ENCODE assay signal across 26 mouse cellular contexts in the genomic region with DNA sequence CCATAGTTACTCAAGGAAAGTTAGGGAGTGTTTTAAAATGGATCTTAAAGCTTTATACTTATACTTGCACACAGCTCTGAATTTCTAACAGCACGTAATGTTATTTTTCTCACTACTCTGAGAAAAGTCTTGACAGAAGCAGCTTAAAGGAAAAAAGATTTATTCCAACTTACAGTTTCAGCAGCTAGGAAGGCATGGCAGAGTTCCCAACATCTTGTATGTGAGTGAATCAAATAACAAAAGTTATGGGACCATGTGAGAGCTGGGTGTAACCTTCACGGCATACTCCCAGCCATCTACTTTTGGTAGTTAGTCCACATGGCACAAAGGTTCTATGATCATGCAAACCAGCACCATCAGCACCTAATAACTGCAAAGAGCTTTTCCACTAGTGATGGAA.
A peak's percentile ranks its signal among the peaks of the same experiment; 100 is the strongest.
DNase-seq lines count a peak whose midpoint lies in the region; ATAC-seq and TF ChIP-seq lines count a peak whose summit lies in the region.
"Had no signal": no experiment of that assay in that cellular context is flagged by ENCODE, and none has a peak within 500 bp of the region (broad histone marks: within the 10 kb centered on the region; RNA-seq: fewer than 3 reads in every experiment).

No protein-coding gene starts in this region.

- no peak for TF ChIP-seq EP300 in liver, postnatal 0 days (IDR thresholded peaks at IDR 0.05; ENCODE audit: low read depth)

- DNase-seq in forebrain, postnatal 0 days: peak; percentile 42
- peak; percentile 9 for DNase-seq in layer of hippocampus, adult 9-11 months
- no peak for DNase-seq in layer of hippocampus, postnatal 25 days (ENCODE audit: extremely low spot score in 1 of 2, low spot score in 1 of 2)
- no peak for DNase-seq in neural tube, embryonic 10.5 days (ENCODE audit: extremely low spot score, low spot score)
- DNase-seq in left cerebral cortex, postnatal 25 days (ENCODE audit: low spot score in 2 of 2): peak; percentile 16 to 67
- DNase-seq in liver, postnatal 0 days: no peak
- DNase-seq: adrenal gland, postnatal 14 days; cerebellum, adult 9-11 months; gastrocnemius, postnatal 10 days; kidney, adult 9 months; kidney, postnatal 36 days; layer of hippocampus, postnatal 36 days; thymus, adult 18-20 months; thymus, postnatal 4 days had no signal

- no peaks in the 10 kb centered on the region for H3K36me3 ChIP-seq in forebrain, postnatal 0 days (ENCODE audit: insufficient read depth)
- H3K36me3 ChIP-seq in forebrain, embryonic 16.5 days (ENCODE audit: control insufficient read depth, insufficient read depth): no peaks in the 10 kb centered on the region
- H3K36me3 ChIP-seq in neural tube, embryonic 15.5 days: no peaks in the 10 kb centered on the region
- no peaks in the 10 kb centered on the region for H3K36me3 ChIP-seq in liver, postnatal 0 days (replicated peaks; ENCODE audit: insufficient read depth, low read length)
- H3K36me3 ChIP-seq: forebrain, embryonic 10.5 days; heart, embryonic 10.5 days; limb, embryonic 15.5 days; midbrain, embryonic 15.5 days; neural tube, embryonic 13.5 days; stomach, embryonic 15.5 days had no signal

- 65% methylated on average over 2 of the region's 2 CpGs for WGBS in forebrain, postnatal 0 days
- WGBS in forebrain, embryonic 16.5 days: 75% methylated on average over 2 of the region's 2 CpGs
- WGBS in neural tube, embryonic 15.5 days: 75% methylated on average over 2 of the region's 2 CpGs
- WGBS in liver, postnatal 0 days (ENCODE audit: insufficient replicate concordance): 77% methylated on average over 2 of the region's 2 CpGs

- peak; percentile 42 for ATAC-seq in forebrain, postnatal 0 days
- ATAC-seq in forebrain, embryonic 16.5 days: no peak
- ATAC-seq in neural tube, embryonic 15.5 days (ENCODE audit: low FRiP score): no peak
- no peak for ATAC-seq in liver, postnatal 0 days
- ATAC-seq: hindbrain, embryonic 16.5 days; intestine, embryonic 16.5 days; midbrain, embryonic 15.5 days had no signal

- H3K9me3 ChIP-seq in forebrain, postnatal 0 days (ENCODE audit: low read length): no peaks in the 10 kb centered on the region
- H3K9me3 ChIP-seq in forebrain, embryonic 16.5 days (ENCODE audit: control insufficient read depth, low read length): no peaks in the 10 kb centered on the region
- no peaks in the 10 kb centered on the region for H3K9me3 ChIP-seq in neural tube, embryonic 15.5 days (replicated peaks)
- H3K9me3 ChIP-seq in liver, postnatal 0 days (ENCODE audit: low read length): no peaks in the 10 kb centered on the region
- H3K9me3 ChIP-seq: forebrain, embryonic 10.5 days; heart, embryonic 10.5 days; limb, embryonic 15.5 days; midbrain, embryonic 15.5 days; neural tube, embryonic 13.5 days; stomach, embryonic 15.5 days had no signal

- H3K9ac ChIP-seq in forebrain, postnatal 0 days: no peak overlapping the region
- H3K9ac ChIP-seq in forebrain, embryonic 16.5 days (replicated peaks; ENCODE audit: low read depth, low read length): no peak overlapping the region
- no peak overlapping the region for H3K9ac ChIP-seq in neural tube, embryonic 15.5 days (replicated peaks)
- no peak overlapping the region for H3K9ac ChIP-seq in liver, postnatal 0 days (replicated peaks)
- H3K9ac ChIP-seq: limb, embryonic 15.5 days; liver, embryonic 14.5 days; midbrain, embryonic 15.5 days; neural tube, embryonic 13.5 days; stomach, embryonic 15.5 days had no signal

- no peaks in the 10 kb centered on the region for H3K27me3 ChIP-seq in forebrain, postnatal 0 days (ENCODE audit: insufficient read depth, low read length)
- H3K27me3 ChIP-seq in forebrain, embryonic 16.5 days (replicated peaks; ENCODE audit: control insufficient read depth, insufficient read depth, low read length): no peaks in the 10 kb centered on the region
- no peaks in the 10 kb centered on the region for H3K27me3 ChIP-seq in neural tube, embryonic 15.5 days (replicated peaks)
- H3K27me3 ChIP-seq in liver, postnatal 0 days (ENCODE audit: insufficient read depth, low read length): no peaks in the 10 kb centered on the region
- H3K27me3 ChIP-seq: limb, embryonic 15.5 days; midbrain, embryonic 15.5 days; neural tube, embryonic 13.5 days; stomach, embryonic 15.5 days had no signal

- intact Hi-C loops in left cerebral cortex, postnatal 25 days (cut with DNase I): no loop called here

- H3K4me2 ChIP-seq in forebrain, postnatal 0 days (ENCODE audit: low read depth): no peak overlapping the region
- no peak overlapping the region for H3K4me2 ChIP-seq in forebrain, embryonic 16.5 days (ENCODE audit: low read length)
- H3K4me2 ChIP-seq in neural tube, embryonic 15.5 days: no peak overlapping the region
- no peak overlapping the region for H3K4me2 ChIP-seq in liver, postnatal 0 days (ENCODE audit: low read depth, low read length)
- H3K4me2 ChIP-seq: limb, embryonic 15.5 days; midbrain, embryonic 15.5 days; neural tube, embryonic 13.5 days; stomach, embryonic 15.5 days had no signal

- TF ChIP-seq CTCF in forebrain, postnatal 0 days (IDR thresholded peaks at IDR 0.05; ENCODE audit: low read depth): no peak
- no peak for TF ChIP-seq CTCF in liver, postnatal 0 days (IDR thresholded peaks at IDR 0.05; ENCODE audit: low read depth)

- H3K4me3 ChIP-seq in forebrain, postnatal 0 days (ENCODE audit: low read depth, low read length): no peak overlapping the region
- H3K4me3 ChIP-seq in forebrain, embryonic 16.5 days (replicated peaks; ENCODE audit: low read length): no peak overlapping the region
- H3K4me3 ChIP-seq in neural tube, embryonic 15.5 days (replicated peaks): no peak overlapping the region
- H3K4me3 ChIP-seq in liver, postnatal 0 days (ENCODE audit: low read depth, low read length): no peak overlapping the region
- H3K4me3 ChIP-seq: forebrain, embryonic 10.5 days; heart, embryonic 10.5 days; limb, embryonic 15.5 days; midbrain, embryonic 15.5 days; neural tube, embryonic 13.5 days; stomach, embryonic 15.5 days had no signal

- no peaks in the 10 kb centered on the region for H3K4me1 ChIP-seq in forebrain, postnatal 0 days (ENCODE audit: insufficient read depth)
- no peaks in the 10 kb centered on the region for H3K4me1 ChIP-seq in forebrain, embryonic 16.5 days (replicated peaks; ENCODE audit: control insufficient read depth, insufficient read depth, low read length)
- H3K4me1 ChIP-seq in neural tube, embryonic 15.5 days: no peaks in the 10 kb centered on the region
- H3K4me1 ChIP-seq in liver, postnatal 0 days (ENCODE audit: insufficient read depth): no peaks in the 10 kb centered on the region
- H3K4me1 ChIP-seq: forebrain, embryonic 10.5 days; heart, embryonic 10.5 days; limb, embryonic 15.5 days; midbrain, embryonic 15.5 days; neural tube, embryonic 13.5 days; stomach, embryonic 15.5 days had no signal

- no peak overlapping the region for H3K27ac ChIP-seq in forebrain, postnatal 0 days (ENCODE audit: low read depth, low read length)
- no peak overlapping the region for H3K27ac ChIP-seq in forebrain, embryonic 16.5 days (ENCODE audit: low read length)
- peak overlapping the region; percentile 28 for H3K27ac ChIP-seq in neural tube, embryonic 15.5 days (replicated peaks)
- H3K27ac ChIP-seq in liver, postnatal 0 days (ENCODE audit: low read depth): no peak overlapping the region
- H3K27ac ChIP-seq: forebrain, embryonic 10.5 days; heart, embryonic 10.5 days; limb, embryonic 15.5 days; liver, embryonic 14.5 days; macrophage; midbrain, embryonic 15.5 days; neural tube, embryonic 13.5 days; stomach, embryonic 15.5 days had no signal

Comparison
In these comparisons a context has a peak if more than half of its experiments do, and no peak if none do; other contexts are left out.
1. DNase-seq: peak in forebrain, postnatal 0 days (single experiment), layer of hippocampus, adult 9-11 months (single experiment) and left cerebral cortex, postnatal 25 days (2 of 2); none in layer of hippocampus, postnatal 25 days (0 of 2), neural tube, embryonic 10.5 days (single experiment) and liver, postnatal 0 days (single experiment).